Comparison of ENCODE assay signal across 13 mouse cellular contexts in genomic region chr12:87040857-87041256, GRCm38 (mm10). TPM values are rescaled to one million over a fixed set of nuclear protein-coding genes. Genes with fewer than 3 reads are reported as not detected.
DNase-seq lines count a peak whose midpoint lies in the region; TF ChIP-seq lines count a peak whose summit lies in the region.
"Had no signal": no experiment of that assay in that cellular context is flagged by ENCODE, and none has a peak within 500 bp of the region (broad histone marks: within the 10 kb centered on the region; RNA-seq: fewer than 3 reads in every experiment).

No protein-coding gene starts in this region.

- no peaks in the 10 kb centered on the region for H3K36me3 ChIP-seq in kidney, adult 2 months (ENCODE audit: control insufficient read depth, insufficient read depth, low read length)
- H3K36me3 ChIP-seq: embryonic facial prominence, embryonic 10.5 days; limb, embryonic 12.5 days had no signal

- no peak overlapping the region for H3K27ac ChIP-seq in kidney, adult 2 months (ENCODE audit: insufficient read depth, low read depth, low read length)
- H3K27ac ChIP-seq: embryonic facial prominence, embryonic 10.5 days; heart, adult 2 months; limb, embryonic 12.5 days had no signal

- H3K4me1 ChIP-seq in kidney, adult 2 months (ENCODE audit: control insufficient read depth, insufficient read depth, low read length) = no peaks in the 10 kb centered on the region
- H3K4me1 ChIP-seq: limb, embryonic 12.5 days had no signal

- TF ChIP-seq CTCF in kidney, adult 2 months (conservative IDR thresholded peaks at IDR 0.05; ENCODE audit: insufficient read depth, insufficient read length, low read depth, low read length) = no peak

- peak; percentile 45 for DNase-seq in layer of hippocampus, adult 11-12 months (ENCODE audit: low spot score)
- no peak for DNase-seq in layer of hippocampus, postnatal 25 days (ENCODE audit: extremely low spot score in 1 of 2, low spot score in 1 of 2)
- peak; percentile 99 for DNase-seq in cerebellum, adult 9-10 months
- DNase-seq in layer of hippocampus, postnatal 36 days = peak; percentile 52 to 58
- DNase-seq in right cerebral cortex, postnatal 36 days (ENCODE audit: low spot score in 2 of 2) = peak; percentile 39 to 60
- DNase-seq in c-Kit-positive CD71-positive TER-119-positive erythroid progenitor cells, embryonic 14.5 days (ENCODE audit: low spot score) = no peak
- DNase-seq in kidney, adult 2 months = no peak
- DNase-seq: lung, adult 18-20 months had no signal

- 82% methylated on average over 7 of the region's 7 CpGs for whole genome bisulfite sequencing in kidney, adult 2 months

- TF ChIP-seq POLR2A in kidney, adult 2 months (IDR thresholded peaks at IDR 0.05; ENCODE audit: low read depth, low read length) = no peak

- H3K4me3 ChIP-seq in kidney, adult 2 months (ENCODE audit: insufficient read depth, low read depth, low read length) = no peak overlapping the region
- H3K4me3 ChIP-seq: embryonic facial prominence, embryonic 10.5 days; heart, adult 2 months; limb, embryonic 12.5 days had no signal

- no peaks in the 10 kb centered on the region for H3K27me3 ChIP-seq in kidney, adult 2 months (replicated peaks; ENCODE audit: control insufficient read depth, insufficient read depth, low read length)
- H3K27me3 ChIP-seq: limb, embryonic 12.5 days had no signal

RNA-seq across cellular contexts. Expression of gene Tmem63c, which starts 19.7 kb away (rescaled TPM):
- 10 to 100 TPM; 32.4 to 35.6 TPM for total RNA-seq in layer of hippocampus, postnatal 25 days (2021)
- total RNA-seq in layer of hippocampus, postnatal 36 days (2021) = 10 to 100 TPM; 36.2 to 36.4 TPM
- 0.10 and 0.19 TPM in 2 replicates for polyA plus RNA-seq in kidney, adult 2 months (2012; rRNA removed)
- total RNA-seq: megakaryocyte progenitor cell, adult 5-6 weeks had no signal
- polyA plus RNA-seq: limb, embryonic 12.5 days had no signal

RNA-seq across cellular contexts. Expression of gene Zdhhc22, which starts 50.6 kb away (rescaled TPM):
- total RNA-seq in layer of hippocampus, postnatal 25 days (2021) = 10 to 100 TPM; 10.3 to 10.9 TPM
- total RNA-seq in layer of hippocampus, postnatal 36 days (2021) = 10 to 100 TPM in 1 of 2 experiments, 1 to 10 TPM in 1; 6.8 to 10.6 TPM
- polyA plus RNA-seq in kidney, adult 2 months (2012; rRNA removed) = 0.14 TPM in 1 of 2 replicates, not detected in the other
- total RNA-seq: heart, adult 2 months; megakaryocyte progenitor cell, adult 5-6 weeks had no signal
- polyA plus RNA-seq: heart, adult 2 months; kidney, embryonic 16.5 days had no signal

Comparison
In these comparisons a context has a peak if more than half of its experiments do, and no peak if none do; other contexts are left out.
1. DNase-seq: peak in layer of hippocampus, adult 11-12 months (single experiment), cerebellum, adult 9-10 months (single experiment), layer of hippocampus, postnatal 36 days (2 of 2) and right cerebral cortex, postnatal 36 days (2 of 2); none in layer of hippocampus, postnatal 25 days (0 of 2), c-Kit-positive CD71-positive TER-119-positive erythroid progenitor cells, embryonic 14.5 days (single experiment) and kidney, adult 2 months (single experiment).